Comparison of ENCODE assay signal across 13 mouse cellular contexts in genomic region chr3:18695113-18695792, GRCm38 (mm10).
DNase-seq lines count a peak whose midpoint lies in the region; ATAC-seq lines count a peak whose summit lies in the region.
"Had no signal": no experiment of that assay in that cellular context is flagged by ENCODE, and none has a peak within 500 bp of the region (broad histone marks: within the 10 kb centered on the region; RNA-seq: fewer than 3 reads in every experiment).

No protein-coding gene starts in this region.

- H3K27me3 ChIP-seq in hindbrain, embryonic 14.5 days (ENCODE audit: control insufficient read depth, insufficient read depth, low read length), result no peaks in the 10 kb centered on the region
- no peaks in the 10 kb centered on the region for H3K27me3 ChIP-seq in midbrain, embryonic 16.5 days (ENCODE audit: control insufficient read depth, insufficient read depth, low read depth, low read length)

- 67% methylated on average over 4 of the region's 4 CpGs for whole genome bisulfite sequencing in hindbrain, embryonic 14.5 days
- 68% methylated on average over 4 of the region's 4 CpGs for WGBS in midbrain, embryonic 16.5 days

- no peak overlapping the region for H3K27ac ChIP-seq in hindbrain, embryonic 14.5 days
- no peak overlapping the region; the same call in 1 of the 2 replicates for H3K27ac ChIP-seq in midbrain, embryonic 16.5 days (ENCODE audit: low read length)
- H3K27ac ChIP-seq: left cerebral cortex, adult 2 months had no signal

- peak; percentile 40; the same call in 1 of the 2 replicates for ATAC-seq in hindbrain, embryonic 14.5 days (ENCODE audit: low FRiP score)
- ATAC-seq in midbrain, embryonic 16.5 days, result peak; percentile 82
- ATAC-seq: Patski had no signal

- H3K4me2 ChIP-seq in hindbrain, embryonic 14.5 days (replicated peaks), result no peak overlapping the region
- H3K4me2 ChIP-seq in midbrain, embryonic 16.5 days (ENCODE audit: low read length), result no peak overlapping the region

- H3K4me1 ChIP-seq in hindbrain, embryonic 14.5 days (replicated peaks; ENCODE audit: control insufficient read depth, insufficient read depth, low read length), result no peaks in the 10 kb centered on the region
- H3K4me1 ChIP-seq in midbrain, embryonic 16.5 days (ENCODE audit: control insufficient read depth, insufficient read depth, low read length), result no peaks in the 10 kb centered on the region

- H3K36me3 ChIP-seq in hindbrain, embryonic 14.5 days (replicated peaks; ENCODE audit: control insufficient read depth, insufficient read depth), result no peaks in the 10 kb centered on the region
- H3K36me3 ChIP-seq in midbrain, embryonic 16.5 days (ENCODE audit: control insufficient read depth, insufficient read depth, low read length), result no peaks in the 10 kb centered on the region

- peak; percentile 59 for DNase-seq in embryo, embryonic 10 days (ENCODE audit: low spot score)
- no peak for DNase-seq in embryo, embryonic 9.5 days (ENCODE audit: extremely low spot score)
- DNase-seq in ZHBTc4 (ENCODE audit: low read depth, low spot score), result peak; percentile 88
- DNase-seq in hindbrain, embryonic 14.5 days (ENCODE audit: low spot score), result no peak
- no peak for DNase-seq in ovary, postnatal 36 days (ENCODE audit: low spot score)
- no peak for DNase-seq in cerebellum, adult 18-20 months
- no peak for DNase-seq in kidney, adult 11 months
- DNase-seq: cerebellum, adult 11-12 months; lung, postnatal 36 days; thymus, postnatal 14 days had no signal

- H3K4me3 ChIP-seq in hindbrain, embryonic 14.5 days (replicated peaks; ENCODE audit: low read length), result no peak overlapping the region
- H3K4me3 ChIP-seq in midbrain, embryonic 16.5 days (ENCODE audit: low read depth, low read length), result no peak overlapping the region
- H3K4me3 ChIP-seq: left cerebral cortex, adult 2 months had no signal

- no peaks in the 10 kb centered on the region for H3K9me3 ChIP-seq in hindbrain, embryonic 14.5 days (ENCODE audit: control insufficient read depth, low read length)
- H3K9me3 ChIP-seq in midbrain, embryonic 16.5 days (replicated peaks; ENCODE audit: control insufficient read depth, low read length, poor library complexity, severe bottlenecking), result no peaks in the 10 kb centered on the region

- H3K9ac ChIP-seq in hindbrain, embryonic 14.5 days, result no peak overlapping the region
- H3K9ac ChIP-seq in midbrain, embryonic 16.5 days (ENCODE audit: low read depth, low read length), result no peak overlapping the region

Comparison
In these comparisons a context has a peak if more than half of its experiments do, and no peak if none do; other contexts are left out.
1. DNase-seq: peak in embryo, embryonic 10 days (single experiment) and ZHBTc4 (single experiment); none in embryo, embryonic 9.5 days (single experiment), hindbrain, embryonic 14.5 days (single experiment), ovary, postnatal 36 days (single experiment), cerebellum, adult 18-20 months (0 of 2) and kidney, adult 11 months (single experiment).